Mouse (Mus musculus) cerebellum, adult (tissue): Measurements from ENCODE around the gene H1foo.

Experiments
- ATAC-seq: cut with Nextera tagmentation; 2 replicates; pipeline ENCODE4 v1.9.2; 2017; ENCODE audit warnings: mild to moderate bottlenecking, moderate library complexity, mixed read lengths; ENCODE audit not compliant: insufficient number of reproducible peaks, low FRiP score, low TSS enrichment

Gene H1foo

DNA sequence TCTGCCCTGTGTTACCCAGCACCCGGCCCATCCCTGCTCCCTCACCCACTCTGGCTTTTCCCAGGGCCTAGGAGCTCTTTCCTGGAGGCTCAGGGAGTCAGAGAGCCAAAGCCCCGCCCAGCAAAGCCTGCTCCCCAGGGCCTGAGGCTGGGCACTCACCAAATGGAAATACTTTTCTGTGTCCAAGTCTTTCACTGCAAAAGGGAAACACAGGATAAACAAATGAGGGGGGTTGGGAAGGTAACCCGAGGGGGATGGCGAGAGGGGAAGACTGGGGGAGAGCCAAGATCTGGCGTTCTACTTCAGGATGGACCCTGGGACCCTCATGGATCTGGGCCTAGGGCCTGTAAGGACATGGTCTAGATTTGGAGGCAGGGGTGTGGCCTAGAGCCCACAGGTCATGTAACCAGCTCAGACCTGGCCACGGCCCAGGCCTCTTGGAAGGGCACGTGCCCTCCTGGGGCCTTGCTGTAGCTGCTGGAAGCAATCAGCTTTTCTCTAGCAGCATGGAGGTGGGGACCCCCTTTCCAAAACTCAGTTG is 14.5 kb downstream of the H1foo start:
- ATAC-seq: no peak

- ATAC-seq: no peak
Measured at GRCm38 (mm10) chr6:115960322-115960721, 15.6 kb downstream of the H1foo start.

GRCm38 (mm10) chr6:115961743-115962142 is 17.0 kb downstream of the H1foo start:
- ATAC-seq: no peak

- no peak for ATAC-seq
Measured at GRCm38 (mm10) chr6:115962439-115963085, 17.8 kb downstream of the H1foo start.

DNA sequence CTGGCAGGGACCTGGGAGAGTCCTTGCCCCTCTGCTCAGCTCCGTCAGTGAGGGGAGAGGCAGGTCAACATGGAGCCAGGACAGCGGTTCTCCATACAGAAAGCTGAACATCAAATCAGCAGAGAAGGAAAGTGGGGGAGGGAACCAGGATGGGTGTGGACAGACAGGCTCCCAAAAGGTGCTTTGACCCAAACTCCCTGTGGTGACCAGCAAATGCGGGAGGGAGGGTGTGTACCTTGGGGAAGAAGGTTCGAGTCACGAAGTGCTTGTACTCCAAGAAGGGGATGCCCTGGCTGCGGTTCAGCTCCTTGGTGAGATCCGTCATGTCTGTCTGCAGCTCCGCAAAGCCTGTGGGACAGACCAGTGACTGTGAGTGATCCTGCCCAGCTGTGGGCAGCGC is 18.9 kb downstream of the H1foo start:
- no peak for ATAC-seq

DNA sequence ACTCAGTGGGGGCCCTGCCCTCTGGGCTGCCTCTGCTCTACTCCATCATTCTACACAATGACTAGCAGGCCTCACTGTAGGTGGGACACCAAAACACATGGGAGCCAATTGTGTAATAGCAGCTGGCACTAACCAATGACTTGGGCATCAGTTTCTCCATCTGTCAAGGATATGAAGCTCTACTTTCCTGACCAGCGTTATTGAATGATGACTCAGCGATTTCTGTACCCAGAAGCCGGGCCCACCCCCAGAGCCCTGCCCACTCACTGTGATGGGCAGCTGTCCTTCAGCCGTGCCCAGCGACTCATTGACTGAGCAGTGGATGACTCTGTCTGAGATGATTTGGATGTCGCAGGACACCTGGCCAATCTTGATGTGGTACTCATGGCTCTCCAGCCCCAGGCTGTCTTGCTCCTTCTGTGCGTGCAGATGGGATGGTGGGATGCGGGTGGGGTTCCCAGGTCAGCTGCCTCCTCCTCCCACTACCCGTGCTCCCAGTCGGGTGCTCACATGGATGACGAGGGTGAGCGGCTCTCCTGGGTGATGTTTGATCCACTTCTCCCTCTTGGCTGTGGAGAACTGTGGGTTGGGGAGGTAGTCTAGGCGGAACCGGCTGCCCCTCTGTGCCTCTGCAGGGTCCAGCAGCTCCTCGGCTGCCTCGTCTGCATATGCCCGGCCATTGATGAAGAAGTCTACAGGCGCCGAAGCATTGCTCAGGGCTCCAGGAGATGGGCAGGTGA is 21.7 kb downstream of the H1foo start:
- no peak for ATAC-seq

GRCm38 (mm10) chr6:115967291-115967880 is 22.6 kb downstream of the H1foo start:
- peak; percentile 4; the same call in 1 of the 2 replicates for ATAC-seq

DNA sequence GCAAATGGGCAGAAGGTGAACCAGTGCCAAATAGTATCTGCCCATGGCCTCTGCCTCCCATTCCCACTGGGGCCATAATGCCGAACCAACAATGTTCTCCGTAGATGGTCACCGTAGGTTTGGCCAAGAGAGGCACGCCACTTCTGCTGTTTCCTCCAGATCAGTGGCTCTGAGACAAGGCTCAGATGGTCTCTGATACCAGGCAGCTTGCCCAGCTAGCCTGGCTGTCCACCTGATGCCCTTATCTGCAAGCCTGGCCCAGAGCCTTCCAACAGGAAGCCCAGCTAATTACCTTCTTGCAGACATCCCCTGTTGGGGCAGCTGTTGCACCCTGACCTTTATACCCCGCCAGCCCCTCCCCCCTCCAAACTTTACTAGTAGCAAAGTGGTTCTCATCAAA is 23.3 kb downstream of the H1foo start:
- peak; percentile 57 for ATAC-seq

GRCm38 (mm10) chr6:115968700-115969099 is 24.0 kb downstream of the H1foo start:
- ATAC-seq: 0 out of 2 replicates have a peak, but pooled peaks have one; percentile 1

DNA sequence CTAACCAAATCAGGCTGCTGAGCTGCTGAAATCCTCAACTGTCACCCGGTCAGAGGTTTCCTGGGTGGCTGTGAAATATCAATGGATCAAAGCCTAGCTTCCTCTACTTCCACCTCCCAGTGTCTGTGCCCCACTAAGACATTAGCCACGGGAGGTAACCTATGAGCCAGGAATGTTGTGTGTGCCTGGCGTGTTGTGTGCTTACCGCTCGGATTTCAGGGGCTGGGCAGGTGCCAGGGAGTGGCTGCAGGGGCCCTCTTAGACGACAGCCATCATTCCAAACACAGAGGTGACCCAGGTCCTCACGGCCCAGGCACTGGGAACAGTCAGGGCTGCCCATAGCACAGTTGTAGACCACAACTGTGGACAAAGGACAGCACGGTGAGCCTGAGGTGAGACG is 24.4 kb downstream of the H1foo start:
- no peak for ATAC-seq

DNA sequence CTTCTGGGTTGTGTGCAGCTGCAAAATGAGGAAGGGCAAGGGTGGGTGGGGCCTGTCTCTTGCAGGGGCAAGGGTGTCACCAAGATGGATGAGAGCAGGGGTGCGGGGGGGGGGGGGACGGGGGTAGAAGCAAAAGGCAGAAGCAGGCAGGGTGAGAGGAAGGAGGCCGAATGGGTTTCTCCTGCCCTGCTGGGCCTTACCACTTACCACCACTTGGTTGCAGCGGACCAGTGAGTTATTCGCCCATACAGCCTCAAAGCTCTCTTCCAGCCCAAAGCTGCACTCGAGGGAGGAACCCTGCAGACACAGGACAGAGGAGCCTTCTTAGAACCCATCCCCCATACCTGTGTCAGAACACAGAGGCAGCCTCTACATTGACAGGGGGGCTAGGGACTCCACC is 25.2 kb downstream of the H1foo start:
- ATAC-seq: no peak

DNA sequence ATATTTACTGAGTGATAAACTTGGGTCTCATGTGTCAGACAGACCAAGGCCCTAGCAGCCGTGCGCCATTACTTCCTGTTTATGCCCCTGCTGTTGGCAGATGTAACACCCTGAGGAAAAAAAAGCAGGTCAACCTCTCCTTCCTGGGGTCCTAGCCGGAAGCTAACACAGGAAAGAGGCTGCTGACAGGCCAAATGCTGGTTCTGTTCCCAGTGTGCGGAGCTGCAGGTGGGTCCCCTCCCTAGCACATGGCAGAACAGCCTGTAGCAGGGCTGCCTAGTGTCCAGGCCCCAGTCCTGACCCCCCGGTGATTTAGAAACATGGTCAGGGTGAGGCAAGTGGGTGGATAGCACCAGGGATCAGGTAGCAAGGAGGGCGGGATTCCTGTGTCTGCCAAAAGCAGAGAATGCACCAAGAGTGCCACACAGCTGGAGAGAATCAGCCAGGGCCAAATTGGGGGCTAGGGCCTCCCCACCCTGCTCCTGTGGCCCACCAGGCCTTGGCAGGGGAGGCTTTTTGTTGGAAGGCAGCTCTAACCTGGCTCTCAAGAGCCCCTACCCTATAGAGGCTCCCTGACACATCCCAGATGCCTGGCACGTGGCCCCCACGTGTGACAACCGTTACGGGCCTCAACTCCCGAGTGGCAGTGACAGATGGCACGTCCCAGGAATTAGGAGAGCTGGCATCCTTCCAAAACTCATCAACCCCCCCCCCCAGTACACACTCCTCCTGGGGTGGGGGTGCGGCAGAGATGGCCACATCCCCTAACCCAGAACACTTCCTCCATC is 26.7 kb downstream of the H1foo start:
- no peak for ATAC-seq

DNA sequence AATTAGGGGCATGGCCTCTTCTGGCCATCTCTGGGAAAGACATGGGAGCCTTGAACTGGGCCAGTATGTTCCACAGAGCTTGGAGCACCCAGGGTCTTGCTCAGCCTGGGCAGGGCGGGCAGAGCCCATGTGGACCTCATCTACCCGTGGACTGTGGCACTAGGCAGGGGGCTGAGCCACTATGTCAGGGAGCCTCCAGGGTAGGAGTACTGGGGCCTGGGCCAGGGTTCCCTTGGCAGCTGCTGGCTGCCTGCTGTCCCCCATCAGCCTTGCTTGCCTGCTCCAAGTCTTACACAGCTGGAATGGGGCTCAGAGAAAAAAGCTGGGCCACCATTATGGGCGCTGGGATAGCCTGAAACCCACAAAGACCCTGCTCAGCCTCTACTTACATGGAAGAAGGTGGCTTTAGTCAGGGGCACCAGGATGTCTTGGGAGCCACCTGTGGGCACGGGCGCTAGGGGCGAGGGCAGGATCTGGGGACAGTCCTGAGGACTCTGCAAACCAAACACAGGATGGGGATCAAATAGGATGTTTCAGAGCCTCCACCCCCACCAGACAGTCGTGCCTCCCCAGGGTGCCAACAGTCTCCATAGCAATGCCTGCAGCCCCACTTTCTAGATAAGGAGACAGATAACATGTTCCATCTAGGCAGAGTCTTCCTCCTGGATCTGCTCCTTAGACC is 27.5 kb downstream of the H1foo start:
- no peak for ATAC-seq

GRCm38 (mm10) chr6:115973139-115973875 is 28.6 kb downstream of the H1foo start:
- no peak for ATAC-seq

- no peak for ATAC-seq
Measured at GRCm38 (mm10) chr6:115973881-115974662, 29.3 kb downstream of the H1foo start.

- ATAC-seq: no peak
Measured at GRCm38 (mm10) chr6:115975606-115976005, 30.9 kb downstream of the H1foo start.

- ATAC-seq: no peak
Measured at GRCm38 (mm10) chr6:115977810-115978209, 33.1 kb downstream of the H1foo start.

DNA sequence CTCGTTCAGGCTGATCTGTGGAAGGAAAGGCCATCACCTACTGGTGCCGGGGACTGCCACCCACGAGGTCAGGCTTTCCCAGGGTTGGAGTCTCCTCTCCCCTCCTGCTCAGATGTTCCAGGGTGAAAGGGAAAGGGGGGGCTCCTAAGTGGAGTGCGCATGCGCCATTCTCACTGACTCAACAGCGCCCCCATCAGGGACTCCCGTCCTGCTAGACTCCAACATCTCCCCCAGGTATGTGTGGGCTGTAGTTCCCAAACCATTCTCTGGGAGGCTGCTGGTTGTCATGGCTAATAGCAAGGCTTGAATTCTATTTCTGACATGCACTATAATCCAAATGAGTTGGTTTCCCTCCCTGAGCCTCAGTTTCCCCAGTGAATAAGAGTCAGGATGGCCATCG is 33.9 kb downstream of the H1foo start:
- ATAC-seq: no peak

GRCm38 (mm10) chr6:115982889-115983288 is 38.2 kb downstream of the H1foo start:
- ATAC-seq: no peak
